In the genomic region with DNA sequence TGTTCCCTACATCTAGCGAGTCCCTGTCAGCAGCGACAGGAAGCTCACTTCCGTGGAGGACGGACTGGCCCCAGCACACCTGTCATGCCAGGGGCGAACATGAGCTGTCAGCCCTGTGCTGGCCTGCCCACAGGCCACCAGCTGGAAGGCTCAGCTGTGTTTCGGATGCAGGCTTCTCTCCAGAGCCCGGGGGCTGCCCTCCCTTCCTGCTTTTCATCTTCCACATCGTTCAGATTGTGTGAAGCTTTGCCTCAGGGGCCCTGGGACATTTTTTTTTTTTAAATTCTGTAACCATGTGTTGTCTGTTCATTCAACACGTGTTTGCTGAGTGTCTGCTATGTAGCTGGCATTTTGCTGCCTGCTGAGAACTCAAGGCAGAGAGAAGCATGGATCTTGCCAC, we compare ENCODE assay signal across 8 mouse cellular contexts.
DNase-seq lines count a peak whose midpoint lies in the region; ATAC-seq lines count a peak whose summit lies in the region.

No protein-coding gene starts in this region.

- H3K36me3 ChIP-seq in kidney, embryonic 16.5 days (ENCODE audit: insufficient read depth, low read length) = no peaks in the 10 kb centered on the region
- no peaks in the 10 kb centered on the region for H3K36me3 ChIP-seq in stomach, embryonic 15.5 days

- H3K27me3 ChIP-seq in kidney, embryonic 16.5 days (ENCODE audit: insufficient read depth, low read length) = no peaks in the 10 kb centered on the region
- H3K27me3 ChIP-seq in stomach, embryonic 15.5 days (replicated peaks) = no peaks in the 10 kb centered on the region

- peak; percentile 88 for ATAC-seq in kidney, embryonic 16.5 days (ENCODE audit: low FRiP score, low TSS enrichment)
- ATAC-seq in common myeloid progenitor, adult 5-6 weeks (replicated peaks; ENCODE audit: low read depth, poor library complexity, severe bottlenecking) = peak; percentile 88
- ATAC-seq in stomach, embryonic 15.5 days (ENCODE audit: insufficient read depth, low FRiP score, low read depth) = no peak; the same call in 1 of the 2 replicates

- H3K27ac ChIP-seq in kidney, embryonic 16.5 days (ENCODE audit: low read length) = no peak overlapping the region
- H3K27ac ChIP-seq in stomach, embryonic 15.5 days = no peak overlapping the region

- DNase-seq in kidney, adult 18-20 months = no peak
- peak; percentile 22 for DNase-seq in CD4-positive helper T cell, adult 2 months (ENCODE audit: low read depth, low spot score)
- DNase-seq in induced T-regulatory cell, adult 2 months (ENCODE audit: low read depth) = peak; percentile 46
- no peak for DNase-seq in yolk sac, embryonic 10.5 days (ENCODE audit: low spot score)
- DNase-seq in lung, postnatal 36 days = no peak

- WGBS in kidney, embryonic 16.5 days = 13% methylated on average over 9 of the region's 9 CpGs
- 29% methylated on average over 9 of the region's 9 CpGs for WGBS in stomach, embryonic 15.5 days

- H3K4me3 ChIP-seq in kidney, embryonic 16.5 days (ENCODE audit: low read length) = 0 out of 2 replicates have a peak overlapping the region, but pooled peaks have one; percentile 10
- no peak overlapping the region for H3K4me3 ChIP-seq in stomach, embryonic 15.5 days (replicated peaks)

- peaks cover 8% of the 10 kb centered on the region; the same call in 1 of the 2 replicates for H3K4me1 ChIP-seq in kidney, embryonic 16.5 days (ENCODE audit: insufficient read depth, low read length)
- H3K4me1 ChIP-seq in stomach, embryonic 15.5 days = 0 out of 2 replicates have a peak, but pooled peaks cover 2% of the 10 kb centered on the region

- no peaks in the 10 kb centered on the region for H3K9me3 ChIP-seq in kidney, embryonic 16.5 days (ENCODE audit: low read length)
- H3K9me3 ChIP-seq in stomach, embryonic 15.5 days = no peaks in the 10 kb centered on the region

- peak overlapping the region; percentile 49 for H3K4me2 ChIP-seq in kidney, embryonic 16.5 days (replicated peaks; ENCODE audit: low read depth, low read length)
- 0 out of 2 replicates have a peak overlapping the region, but pooled peaks have one; percentile 10 for H3K4me2 ChIP-seq in stomach, embryonic 15.5 days

- 0 out of 2 replicates have a peak overlapping the region, but pooled peaks have one; percentile 31 for H3K9ac ChIP-seq in kidney, embryonic 16.5 days (replicated peaks; ENCODE audit: low read length)
- no peak overlapping the region for H3K9ac ChIP-seq in stomach, embryonic 15.5 days

Comparison
In these comparisons a context has a peak if more than half of its experiments do, and no peak if none do; other contexts are left out.
1. DNase-seq: peak in CD4-positive helper T cell, adult 2 months (single experiment) and induced T-regulatory cell, adult 2 months (single experiment); none in kidney, adult 18-20 months (single experiment), yolk sac, embryonic 10.5 days (single experiment) and lung, postnatal 36 days (single experiment).